ENCODE assay signal across 13 mouse cellular contexts in genomic region chr9:37329456-37329855, GRCm38 (mm10). TPM values are rescaled to one million over a fixed set of nuclear protein-coding genes. Genes with fewer than 3 reads are reported as not detected.
A peak's percentile ranks its signal among the peaks of the same experiment; 100 is the strongest.
DNase-seq lines count a peak whose midpoint lies in the region; ATAC-seq lines count a peak whose summit lies in the region.
"Had no signal": no experiment of that assay in that cellular context is flagged by ENCODE, and none has a peak within 500 bp of the region (broad histone marks: within the 10 kb centered on the region; RNA-seq: fewer than 3 reads in every experiment).

No protein-coding gene starts in this region.

- no peaks in the 10 kb centered on the region for H3K4me1 ChIP-seq in hindbrain, embryonic 14.5 days (replicated peaks; ENCODE audit: control insufficient read depth, insufficient read depth, low read length)
- H3K4me1 ChIP-seq in hindbrain, embryonic 12.5 days, result no peaks in the 10 kb centered on the region
- H3K4me1 ChIP-seq: embryonic facial prominence, embryonic 15.5 days; heart, embryonic 10.5 days; liver, embryonic 15.5 days; stomach, embryonic 15.5 days had no signal

- ATAC-seq in hindbrain, embryonic 14.5 days (ENCODE audit: low FRiP score), result no peak
- ATAC-seq in hindbrain, embryonic 12.5 days (ENCODE audit: low FRiP score), result no peak

- no peaks in the 10 kb centered on the region for H3K36me3 ChIP-seq in hindbrain, embryonic 14.5 days (replicated peaks; ENCODE audit: control insufficient read depth, insufficient read depth)
- no peaks in the 10 kb centered on the region for H3K36me3 ChIP-seq in hindbrain, embryonic 12.5 days
- H3K36me3 ChIP-seq: embryonic facial prominence, embryonic 15.5 days; heart, embryonic 10.5 days; liver, embryonic 15.5 days; stomach, embryonic 15.5 days had no signal

- no peak overlapping the region for H3K4me3 ChIP-seq in hindbrain, embryonic 14.5 days (replicated peaks; ENCODE audit: low read length)
- H3K4me3 ChIP-seq in hindbrain, embryonic 12.5 days, result no peak overlapping the region
- H3K4me3 ChIP-seq: embryonic facial prominence, embryonic 15.5 days; heart, embryonic 10.5 days; liver, embryonic 15.5 days; stomach, embryonic 15.5 days had no signal

- WGBS in hindbrain, embryonic 14.5 days, result 37% methylated on average over 3 of the region's 3 CpGs
- WGBS in hindbrain, embryonic 12.5 days, result 49% methylated on average over 3 of the region's 3 CpGs

- H3K27ac ChIP-seq in hindbrain, embryonic 14.5 days, result no peak overlapping the region
- H3K27ac ChIP-seq in hindbrain, embryonic 12.5 days, result no peak overlapping the region
- H3K27ac ChIP-seq: embryonic facial prominence, embryonic 15.5 days; heart, embryonic 10.5 days; liver, embryonic 15.5 days; stomach, embryonic 15.5 days had no signal

- H3K9me3 ChIP-seq in hindbrain, embryonic 14.5 days (ENCODE audit: control insufficient read depth, low read length), result no peaks in the 10 kb centered on the region
- H3K9me3 ChIP-seq in hindbrain, embryonic 12.5 days (replicated peaks), result no peaks in the 10 kb centered on the region
- H3K9me3 ChIP-seq: embryonic facial prominence, embryonic 15.5 days; heart, embryonic 10.5 days; liver, embryonic 15.5 days; stomach, embryonic 15.5 days had no signal

- H3K9ac ChIP-seq in hindbrain, embryonic 14.5 days, result no peak overlapping the region
- H3K9ac ChIP-seq in hindbrain, embryonic 12.5 days, result no peak overlapping the region
- H3K9ac ChIP-seq: embryonic facial prominence, embryonic 15.5 days; liver, embryonic 15.5 days; stomach, embryonic 15.5 days had no signal

- no peaks in the 10 kb centered on the region for H3K27me3 ChIP-seq in hindbrain, embryonic 14.5 days (ENCODE audit: control insufficient read depth, insufficient read depth, low read length)
- no peaks in the 10 kb centered on the region for H3K27me3 ChIP-seq in hindbrain, embryonic 12.5 days
- H3K27me3 ChIP-seq: embryonic facial prominence, embryonic 15.5 days; liver, embryonic 15.5 days; stomach, embryonic 15.5 days had no signal

- DNase-seq in hindbrain, embryonic 14.5 days (ENCODE audit: low spot score), result peak; percentile 48
- DNase-seq in thymus, postnatal 0 days (ENCODE audit: low spot score), result peak; percentile 33
- DNase-seq in thymus, postnatal 36 days, result no peak
- DNase-seq in c-Kit-positive CD71-positive TER-119-negative erythroid progenitor cells, embryonic 14.5 days (ENCODE audit: low read depth), result peak; percentile 27
- no peak for DNase-seq in urinary bladder, adult 2 months (ENCODE audit: low spot score)
- DNase-seq in urinary bladder, adult 18-20 months (ENCODE audit: low spot score in 2 of 2), result no peak
- DNase-seq in kidney, postnatal 14 days, result no peak
- DNase-seq: adrenal gland, adult 2 months had no signal

- no peak overlapping the region for H3K4me2 ChIP-seq in hindbrain, embryonic 14.5 days (replicated peaks)
- no peak overlapping the region for H3K4me2 ChIP-seq in hindbrain, embryonic 12.5 days (replicated peaks)
- H3K4me2 ChIP-seq: embryonic facial prominence, embryonic 15.5 days; liver, embryonic 15.5 days; stomach, embryonic 15.5 days had no signal

RNA-seq across cellular contexts. Expression of gene Ccdc15, which starts 18.8 kb away (rescaled TPM):
- 6.6 and 7.0 TPM in 2 replicates for polyA plus RNA-seq in hindbrain, embryonic 14.5 days (2014; fragmentation: Nextera tagmentation; extraction: Ambion mirVana)
- polyA plus RNA-seq in hindbrain, embryonic 12.5 days (2016; fragmentation: Nextera tagmentation; extraction: Ambion mirVana), result 8.2 and 10.5 TPM in 2 replicates
- 11.2 and 14.6 TPM in 2 replicates for polyA plus RNA-seq in thymus, postnatal 0 days (2015; fragmentation: Nextera tagmentation; extraction: Ambion mirVana)
- 1.3 and 1.4 TPM in 2 replicates for polyA plus RNA-seq in urinary bladder, adult 2 months (2012; rRNA removed)

RNA-seq across cellular contexts. Expression of gene Hepacam, which starts 37.7 kb away (rescaled TPM):
- polyA plus RNA-seq in hindbrain, embryonic 14.5 days (2014; fragmentation: Nextera tagmentation; extraction: Ambion mirVana), result 16.8 and 18.5 TPM in 2 replicates
- 0.26 and 0.36 TPM in 2 replicates for polyA plus RNA-seq in hindbrain, embryonic 12.5 days (2016; fragmentation: Nextera tagmentation; extraction: Ambion mirVana)
- 0.10 TPM in 1 of 2 replicates, not detected in the other for polyA plus RNA-seq in thymus, postnatal 0 days (2015; fragmentation: Nextera tagmentation; extraction: Ambion mirVana)
- polyA plus RNA-seq in urinary bladder, adult 2 months (2012; rRNA removed), result 0.18 and 0.21 TPM in 2 replicates
- polyA plus RNA-seq: heart, embryonic 10.5 days; liver, embryonic 15.5 days had no signal

Comparison
In these comparisons a context has a peak if more than half of its experiments do, and no peak if none do; other contexts are left out.
1. DNase-seq: peak in hindbrain, embryonic 14.5 days (single experiment), thymus, postnatal 0 days (single experiment) and c-Kit-positive CD71-positive TER-119-negative erythroid progenitor cells, embryonic 14.5 days (single experiment); none in thymus, postnatal 36 days (0 of 2), urinary bladder, adult 2 months (single experiment), urinary bladder, adult 18-20 months (0 of 2) and kidney, postnatal 14 days (single experiment).
2. RNA of gene Hepacam, which starts 37.7 kb away (polyA plus RNA-seq): 16.8 to 18.5 TPM in hindbrain, embryonic 14.5 days; 0.26 to 0.36 TPM in hindbrain, embryonic 12.5 days, 0.18 to 0.21 TPM in urinary bladder, adult 2 months and 0.10 TPM in thymus, postnatal 0 days; every median in the first group is over 10 times any median in the second.